Mouse (Mus musculus): ENCODE measurements around the gene Foxp4.

Foxp4 gene

DNA sequence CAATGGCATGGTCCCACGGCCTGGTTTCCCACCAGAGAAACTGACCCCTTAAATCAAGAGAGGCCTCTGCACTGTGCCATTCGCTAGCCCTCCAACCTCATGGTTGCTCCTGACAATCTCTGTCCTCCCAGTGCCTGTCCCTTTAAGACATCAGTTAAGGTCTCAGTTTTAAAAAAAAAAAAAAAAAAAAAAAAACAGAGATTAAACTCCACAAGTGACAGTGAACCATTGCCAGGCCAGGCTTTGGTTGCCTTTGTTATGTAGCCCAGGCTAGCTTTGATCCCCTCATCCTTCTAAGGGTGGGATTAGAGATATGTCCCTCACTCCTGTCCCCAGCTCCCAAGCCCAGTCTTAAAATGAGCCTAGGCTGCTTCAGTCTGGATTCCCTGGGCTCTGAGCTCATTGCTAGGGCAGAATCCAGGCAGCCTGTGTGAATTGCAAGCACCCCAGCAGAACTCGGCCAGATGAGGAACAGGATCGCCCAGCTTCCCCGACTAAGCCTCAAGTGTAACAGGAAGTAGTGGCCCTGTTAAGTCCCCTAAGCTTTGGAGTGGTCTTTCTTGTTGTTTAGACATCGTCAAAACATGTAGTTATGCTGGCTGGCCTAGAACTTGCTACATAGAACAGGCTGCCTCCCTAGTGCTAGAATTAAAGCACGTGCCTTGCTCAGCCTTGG, 73.7 kb downstream of the Foxp4 start:
- DNase-seq = no peak

DNA sequence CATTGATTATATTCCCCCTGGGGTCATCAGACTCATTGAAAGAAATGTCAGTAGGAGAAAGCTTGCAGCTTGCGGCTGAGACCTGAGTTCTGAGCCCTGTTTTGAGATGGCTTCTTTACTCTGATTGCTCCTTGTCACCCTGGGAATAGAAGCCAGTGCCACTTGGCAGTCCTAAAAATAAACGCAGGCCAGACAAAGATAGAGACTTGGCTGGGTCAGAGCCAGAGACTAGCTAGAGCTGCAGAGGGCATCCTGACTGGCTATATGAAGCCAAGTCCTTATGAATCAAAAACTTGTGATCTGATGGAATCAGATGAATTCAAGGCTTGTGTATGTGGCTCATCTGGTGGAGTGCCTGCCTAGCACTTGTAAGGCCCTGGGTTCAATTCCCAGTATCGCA, 74.4 kb downstream of the Foxp4 start:
- no peak for DNase-seq

DNA sequence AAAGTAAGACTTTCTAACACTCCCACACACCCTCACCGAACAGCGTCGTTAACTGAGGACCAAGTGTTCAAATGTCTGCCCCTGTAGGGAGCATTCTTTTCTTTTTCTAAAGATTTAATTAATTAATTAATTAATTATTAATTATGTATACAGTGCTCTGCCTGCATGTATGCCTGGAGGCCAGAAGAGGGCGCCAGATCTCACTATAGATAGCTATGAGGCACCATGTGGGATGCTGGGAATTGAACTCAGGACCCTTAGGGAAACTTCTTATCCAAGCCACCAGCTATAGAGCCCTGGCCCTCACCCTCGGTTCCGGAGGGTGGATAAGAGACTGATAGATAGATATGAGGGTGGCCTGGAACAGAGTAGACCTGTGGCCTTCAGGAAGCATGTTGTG, 76.5 kb downstream of the Foxp4 start:
- DNase-seq = no peak

DNA sequence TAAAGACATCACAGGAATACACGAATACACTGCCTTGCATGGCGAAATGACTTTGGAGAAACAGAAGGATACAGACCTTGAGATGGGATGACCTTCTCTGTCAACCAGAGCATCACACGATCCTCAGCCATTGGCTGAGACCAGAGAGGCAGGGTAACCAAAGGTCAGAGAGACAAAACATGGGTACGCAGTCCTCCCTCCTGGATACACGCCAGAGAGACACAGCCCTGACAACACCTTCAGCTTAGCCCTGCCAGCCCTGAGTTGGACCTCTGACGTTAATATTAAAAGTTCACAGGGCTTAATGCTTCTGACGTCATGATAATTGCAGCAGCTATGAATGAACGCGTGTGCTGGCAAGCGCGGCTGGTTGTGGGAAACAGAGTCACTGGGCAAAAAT, 78.8 kb downstream of the Foxp4 start:
- no peak for DNase-seq

DNA sequence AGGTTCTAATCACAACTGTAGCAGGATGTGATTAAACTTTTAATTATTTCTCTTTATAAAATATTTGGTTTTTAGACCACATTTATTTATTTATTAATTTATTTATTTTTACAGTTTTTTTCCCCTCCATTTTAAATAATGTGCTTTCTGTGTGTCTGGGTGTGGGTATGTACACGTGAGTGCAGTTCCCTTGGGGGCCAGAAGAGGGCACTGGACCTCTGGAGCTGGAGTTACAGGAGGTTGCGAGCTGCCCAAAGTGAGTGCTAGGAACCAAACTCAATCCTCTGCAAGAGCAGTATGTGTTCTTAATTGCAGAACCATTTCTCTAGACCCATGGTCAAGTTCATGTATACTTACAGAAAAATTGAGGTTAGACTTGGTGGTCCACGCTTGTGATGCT, 81.0 kb downstream of the Foxp4 start:
- DNase-seq = no peak

DNA sequence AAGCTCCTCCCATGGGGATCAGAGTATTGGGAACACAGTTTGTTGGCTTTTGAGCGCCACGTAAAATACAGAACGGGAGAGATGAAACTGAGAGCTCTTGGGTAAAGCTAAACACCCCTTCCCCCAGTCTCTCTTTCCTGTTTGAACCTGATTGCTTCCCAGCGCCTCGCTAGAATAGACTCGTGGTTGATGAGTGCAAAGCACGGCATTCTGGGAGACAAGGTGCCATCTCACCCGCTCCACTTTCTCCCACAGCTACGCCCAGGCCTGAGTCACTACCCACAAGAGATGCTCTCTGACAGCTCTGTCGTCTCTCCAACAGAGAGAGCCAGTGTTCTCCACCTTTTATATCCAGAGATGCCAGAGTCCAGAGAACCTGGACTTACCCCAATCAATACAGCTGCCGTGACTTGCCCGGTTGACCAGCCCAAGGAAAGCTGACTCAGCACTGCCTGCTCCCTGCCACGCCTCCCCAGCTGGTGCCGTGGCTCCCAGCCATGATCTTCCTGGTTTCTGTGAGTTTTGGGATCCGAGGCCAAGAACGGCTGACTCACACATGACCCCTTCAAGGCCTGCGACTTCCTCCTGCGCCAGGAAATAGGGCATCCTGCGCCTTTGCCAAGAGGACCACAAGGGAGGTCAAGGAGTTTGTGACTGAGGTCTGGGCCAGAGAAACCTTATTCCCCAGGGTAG, 82.4 kb downstream of the Foxp4 start:
- DNase-seq = no peak

DNA sequence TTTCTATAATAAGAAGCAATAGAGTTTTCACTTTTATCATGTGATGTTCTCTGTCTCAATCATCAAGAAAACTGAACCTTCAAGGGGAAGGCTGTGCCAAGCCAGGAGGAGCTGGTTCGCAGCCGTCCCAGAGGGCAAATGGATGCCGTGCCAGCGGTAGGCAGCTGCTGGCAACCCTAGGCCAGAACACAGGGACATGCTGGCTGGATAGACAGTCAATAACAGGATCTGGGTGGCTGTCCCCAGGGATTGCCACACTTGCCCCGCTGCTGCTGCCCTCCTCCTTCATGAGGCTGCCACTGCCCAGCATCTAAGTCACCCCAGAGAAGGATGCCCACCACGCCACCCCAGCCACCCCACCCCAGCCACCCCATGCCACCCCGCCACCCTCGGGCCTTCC, 82.9 kb downstream of the Foxp4 start:
- DNase-seq = no peak

DNA sequence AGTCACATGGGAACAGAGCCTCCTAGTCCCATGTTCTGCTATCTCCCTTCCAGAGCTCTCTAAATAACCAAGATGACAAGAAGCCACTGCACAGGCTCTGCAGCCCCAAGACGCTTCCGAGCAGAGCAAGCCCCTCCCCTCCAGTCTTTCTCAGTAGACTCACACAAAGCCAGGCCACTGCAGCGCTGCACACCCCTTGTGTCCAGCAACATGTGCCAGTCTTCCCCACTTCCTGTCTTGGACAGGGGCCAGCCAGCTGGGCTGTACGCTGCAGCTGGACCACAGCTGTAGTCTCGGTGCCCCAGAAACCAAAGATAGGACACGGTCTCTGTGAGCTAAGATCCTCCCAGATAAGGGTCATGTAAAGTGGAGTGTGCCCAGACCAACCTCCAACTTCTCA, 86.6 kb downstream of the Foxp4 start:
- no peak for DNase-seq

DNA sequence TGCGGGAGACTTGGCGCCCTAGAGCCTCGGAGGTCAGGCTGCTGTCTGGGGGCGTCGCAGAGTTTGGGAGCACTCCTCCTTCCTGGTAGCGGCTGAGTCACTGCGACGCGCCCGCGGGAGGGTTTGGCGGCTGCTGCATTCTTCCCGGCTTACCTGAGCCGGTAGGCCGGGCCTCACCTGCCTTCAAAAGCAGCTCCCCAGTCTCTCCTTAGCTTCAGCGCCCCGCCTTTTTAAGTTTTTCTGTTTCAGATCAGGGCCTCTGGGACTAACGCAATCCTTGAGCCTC, 90.0 kb downstream of the Foxp4 start, which contains the start of gene Mdfi:
Gene Mdfi, minus strand, starts transcription at position 210 of the 286 bp plus-strand sequence.
- no peak for DNase-seq

DNA sequence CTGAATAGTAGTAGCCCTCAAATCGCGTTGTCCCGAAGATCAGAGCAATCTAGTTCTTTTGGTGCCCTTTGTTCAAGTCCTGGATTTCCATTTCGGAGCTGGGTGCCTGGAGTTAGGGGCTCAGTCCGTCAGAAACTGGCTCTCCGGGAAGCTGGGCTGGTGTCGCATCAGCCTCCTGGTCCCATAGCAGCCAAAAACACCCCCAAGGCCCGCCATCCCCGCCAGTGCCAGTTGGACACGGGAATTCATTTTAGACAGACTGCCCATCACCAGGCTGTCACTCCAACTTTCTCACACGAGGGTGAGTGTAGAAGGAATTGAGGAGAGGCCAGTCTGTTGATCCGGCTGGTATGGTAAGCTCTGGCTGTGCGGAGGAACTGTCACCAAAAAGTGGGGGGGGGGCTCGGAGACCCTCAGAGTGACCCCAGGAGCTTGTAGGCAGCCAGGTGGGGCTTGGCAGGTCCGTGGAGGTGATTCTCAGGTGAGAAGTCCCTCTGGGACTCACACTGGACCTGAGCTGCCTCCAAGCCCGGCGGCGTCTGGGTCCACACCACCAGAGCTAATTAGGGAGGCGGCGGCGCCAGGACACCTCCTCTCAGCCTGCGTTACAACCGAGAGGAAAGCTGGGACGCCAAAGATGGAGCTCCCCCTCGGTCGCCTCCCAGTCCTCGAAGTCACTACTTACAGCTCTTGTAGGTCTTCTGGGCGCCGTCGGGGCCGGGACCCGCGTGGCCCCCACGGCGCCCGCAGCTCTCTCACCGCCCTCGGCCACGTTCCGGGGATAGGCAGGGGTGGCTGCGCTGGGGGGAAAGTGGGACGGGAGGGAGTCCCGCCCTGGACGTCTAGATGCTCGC, 90.6 kb downstream of the Foxp4 start:
- DNase-seq = no peak

DNA sequence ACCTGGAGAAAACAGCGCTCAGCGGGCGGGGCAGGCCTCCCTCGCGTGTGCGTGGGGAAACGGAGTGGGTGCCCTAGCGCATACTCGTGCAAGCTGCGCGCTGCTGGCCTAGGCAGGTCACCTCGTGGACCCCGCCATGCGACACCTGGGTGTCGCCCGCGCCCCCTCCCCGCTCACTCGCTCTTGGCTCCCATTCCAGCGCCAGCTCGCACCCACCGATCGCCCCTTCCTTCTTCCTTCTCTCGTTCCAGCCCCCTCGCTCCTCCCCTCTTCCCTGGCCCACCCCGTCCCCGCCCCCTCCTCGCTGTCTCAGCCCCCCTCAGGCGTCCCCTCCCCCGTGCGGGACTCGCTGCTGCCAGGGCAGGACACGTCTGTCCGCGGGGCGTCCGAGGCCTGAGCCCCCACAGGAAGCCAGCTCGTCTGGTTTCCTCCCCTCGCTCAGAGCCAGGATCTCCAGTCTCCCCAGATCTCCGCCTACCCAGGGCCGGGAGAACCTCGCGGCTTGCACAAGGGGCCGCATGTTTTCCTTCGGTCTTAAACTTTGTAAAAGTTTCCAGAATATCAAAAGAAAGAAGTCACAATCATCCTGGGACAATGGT, 91.3 kb downstream of the Foxp4 start:
- DNase-seq = peak; percentile 26

DNA sequence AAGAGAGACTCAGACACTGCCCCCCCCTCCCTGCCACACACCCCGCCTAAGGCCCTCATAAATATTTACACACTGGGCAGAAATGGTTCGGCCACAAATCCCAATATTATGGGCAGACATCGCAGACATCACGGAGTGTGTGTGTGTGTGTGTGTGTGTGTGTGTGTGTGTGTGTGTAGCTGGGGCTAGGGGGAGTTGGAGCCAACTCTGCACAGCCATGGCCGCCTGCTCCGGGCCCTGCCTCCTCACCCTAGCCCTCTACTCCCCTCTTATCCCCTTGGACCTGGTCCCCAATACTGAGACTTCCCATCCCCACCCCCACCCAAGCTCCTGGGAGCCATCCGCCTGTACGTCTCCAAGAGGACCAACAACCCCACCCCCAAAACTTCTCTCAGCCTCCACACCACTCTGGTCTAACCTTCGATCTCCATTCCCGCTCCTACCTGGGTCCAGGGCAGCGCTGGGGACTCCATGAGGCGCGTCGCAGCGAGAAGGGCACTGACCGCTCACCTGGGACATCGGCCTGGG, 91.9 kb downstream of the Foxp4 start:
- no peak for DNase-seq

DNA sequence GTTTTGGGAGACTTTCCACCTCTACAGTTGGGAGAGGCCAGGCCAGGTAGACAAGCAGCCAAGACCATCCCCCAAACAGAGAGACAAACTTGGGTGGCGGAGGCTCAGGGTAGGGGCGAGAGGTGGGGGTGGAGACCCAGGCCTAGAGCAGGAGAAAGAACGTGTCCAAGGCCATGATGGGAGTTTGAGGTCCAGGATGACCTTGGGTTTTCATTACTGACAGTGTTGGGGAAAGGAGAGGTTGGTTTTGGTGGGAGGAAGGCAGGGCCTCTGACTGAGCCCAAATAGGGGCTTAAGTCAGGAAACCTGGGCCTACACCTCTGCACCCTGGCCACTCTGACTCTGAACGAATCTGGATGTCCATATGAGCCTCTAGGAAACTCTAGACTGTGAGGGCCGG, 92.7 kb downstream of the Foxp4 start:
- no peak for DNase-seq

DNA sequence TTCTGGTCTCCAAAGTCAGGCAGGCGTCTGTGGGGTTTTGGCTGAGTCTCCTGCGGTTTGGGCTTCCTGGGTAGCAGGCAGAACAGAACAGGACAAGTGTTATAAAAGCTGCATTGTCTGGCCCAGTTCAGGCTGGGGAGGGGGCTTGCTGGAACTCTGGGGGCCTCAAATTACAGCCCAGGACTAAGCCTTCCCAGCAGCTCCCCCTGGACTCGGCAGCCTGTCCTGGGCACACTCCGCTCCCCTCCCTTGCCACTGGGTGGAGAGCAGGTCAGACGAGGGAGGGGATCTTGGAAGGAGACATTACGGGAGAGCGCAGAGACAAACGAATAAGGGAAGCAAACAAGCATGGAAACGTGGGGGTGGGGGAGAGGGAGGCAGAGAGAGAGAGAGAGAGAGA, 93.3 kb downstream of the Foxp4 start:
- no peak for DNase-seq

DNA sequence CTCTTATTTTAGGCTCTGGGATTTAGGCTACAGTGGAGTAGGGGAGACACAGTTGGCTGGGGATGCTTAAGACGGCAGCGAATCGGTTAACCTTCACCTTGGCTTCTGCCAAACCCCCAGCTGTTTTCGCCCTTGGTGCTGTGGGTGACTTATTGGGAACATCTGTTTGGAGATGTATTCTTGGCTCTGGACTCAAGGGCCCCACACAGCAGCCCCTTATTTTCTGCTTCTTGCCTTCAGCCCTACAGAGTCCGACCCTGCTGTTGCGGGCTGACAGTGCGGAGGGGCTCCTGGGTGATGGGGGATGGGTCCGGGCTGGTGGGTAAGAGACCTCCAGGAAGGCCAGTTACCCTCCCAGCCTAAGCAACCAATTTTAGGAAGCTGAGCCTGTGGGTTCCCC, 103.1 kb downstream of the Foxp4 start:
- no peak for DNase-seq

DNA sequence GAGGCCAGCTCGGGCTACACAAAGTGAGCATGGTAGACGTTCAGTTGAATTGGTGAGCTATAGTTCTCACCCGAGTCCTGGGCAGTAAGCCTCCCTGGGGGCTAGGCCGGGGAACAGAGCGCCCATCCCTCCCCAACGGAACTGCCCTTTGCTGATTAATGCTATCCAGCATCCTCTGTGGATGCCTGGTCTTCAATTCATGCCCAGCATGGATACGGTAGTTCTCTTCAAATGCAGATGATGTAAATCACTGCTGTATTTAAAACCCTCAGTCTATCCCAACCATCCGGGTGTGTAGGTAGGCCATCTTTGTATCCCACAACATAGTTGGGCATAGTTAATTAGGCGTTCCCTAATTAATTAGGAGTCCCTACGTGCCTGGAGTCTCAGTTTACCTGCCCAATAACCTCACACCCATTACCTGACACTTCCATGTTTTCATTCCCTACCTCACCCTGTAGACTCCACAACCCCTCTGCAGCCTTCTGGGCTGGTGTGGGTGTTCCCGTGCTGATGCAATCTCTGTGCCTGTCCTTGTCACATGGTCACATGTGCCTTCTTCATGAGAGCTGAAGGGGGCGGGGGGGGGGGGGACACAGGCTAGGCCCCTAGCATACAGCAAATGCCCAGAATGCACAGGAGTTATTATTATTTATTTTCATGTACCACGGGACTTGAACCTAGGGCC, 106.3 kb downstream of the Foxp4 start:
- no peak for DNase-seq

Data from thymus, postnatal 25 days (tissue).